Mouse (Mus musculus): ENCODE measurements around the gene Prkag2. TPM values are rescaled to one million over a fixed set of nuclear protein-coding genes. Genes with fewer than 3 reads are reported as not detected.

The Prkag2 gene
- polyA plus RNA-seq, 1 experiment from 2014 or later: 65.2 TPM

- Histone ChIP-seq H3K4me1 (no peaks in the 10 kb centered on the region), H3K36me3 (no peaks in the 10 kb centered on the region), H3K4me2 (replicated peaks) (no peak overlapping the region), H3K27ac (no peak overlapping the region), H3K27me3 (replicated peaks) (no peaks in the 10 kb centered on the region), H3K9ac (no peak overlapping the region), H3K9me3 (no peaks in the 10 kb centered on the region), H3K4me3 (no peak overlapping the region)
- ATAC-seq (ENCODE audit: low FRiP score, low read depth): no peak
- WGBS: 68% methylated on average over 5 of the region's 5 CpGs
Observed at GRCm38 (mm10) chr5:24915119-24915518, 185.3 kb downstream of the Prkag2 start.

GRCm38 (mm10) chr5:24913656-24914055 lies 186.8 kb downstream of the Prkag2 start:
- H3K9ac ChIP-seq: no peak overlapping the region
- no peaks in the 10 kb centered on the region for H3K4me1 ChIP-seq
- H3K4me3 ChIP-seq: no peak overlapping the region
- ATAC-seq (ENCODE audit: low FRiP score, low read depth): no peak
- no peaks in the 10 kb centered on the region for H3K9me3 ChIP-seq
- no peak overlapping the region for H3K4me2 ChIP-seq (replicated peaks)
- H3K27ac ChIP-seq: no peak overlapping the region
- 81% methylated on average over 6 of the region's 6 CpGs for WGBS
- no peaks in the 10 kb centered on the region for H3K36me3 ChIP-seq
- no peaks in the 10 kb centered on the region for H3K27me3 ChIP-seq (replicated peaks)

- H3K27me3 ChIP-seq (replicated peaks): no peaks in the 10 kb centered on the region
- H3K36me3 ChIP-seq: 0 out of 2 replicates have a peak, but pooled peaks cover 7% of the 10 kb centered on the region
- peak; percentile 49 for ATAC-seq (ENCODE audit: low FRiP score, low read depth)
- peaks cover 16% of the 10 kb centered on the region for H3K4me1 ChIP-seq
- no peaks in the 10 kb centered on the region for H3K9me3 ChIP-seq
- peak overlapping the region; percentile 92 for H3K4me3 ChIP-seq
- peak overlapping the region; percentile 68 for H3K4me2 ChIP-seq (replicated peaks)
- H3K9ac ChIP-seq: peak overlapping the region; percentile 92
- whole genome bisulfite sequencing: 12% methylated on average over 15 of the region's 19 CpGs
- H3K27ac ChIP-seq: peak overlapping the region; percentile 86
Observed at GRCm38 (mm10) chr5:24908820-24909716, 191.4 kb downstream of the Prkag2 start.

- H3K4me3 ChIP-seq: peak overlapping the region; percentile 92
- H3K9ac ChIP-seq: peak overlapping the region; percentile 92
- under 1% methylated on average over 52 of the region's 87 CpGs for WGBS
- peaks cover 16% of the 10 kb centered on the region for H3K4me1 ChIP-seq
- H3K27ac ChIP-seq: peak overlapping the region; percentile 86
- no peaks in the 10 kb centered on the region for H3K27me3 ChIP-seq (replicated peaks)
- H3K36me3 ChIP-seq: 0 out of 2 replicates have a peak, but pooled peaks cover 7% of the 10 kb centered on the region
- H3K9me3 ChIP-seq: no peaks in the 10 kb centered on the region
- ATAC-seq (ENCODE audit: low FRiP score, low read depth): peak; percentile 96
- peak overlapping the region; percentile 68 for H3K4me2 ChIP-seq (replicated peaks)
Observed at GRCm38 (mm10) chr5:24908141-24908819, 192.2 kb downstream of the Prkag2 start.

GRCm38 (mm10) chr5:24907737-24908136 lies 192.7 kb downstream of the Prkag2 start:
- Histone ChIP-seq H3K27me3 (replicated peaks) (no peaks in the 10 kb centered on the region), H3K9ac (peak overlapping the region; percentile 92), H3K27ac (peak overlapping the region; percentile 86), H3K4me1 (peaks cover 16% of the 10 kb centered on the region), H3K4me3 (peak overlapping the region; percentile 92), H3K4me2 (replicated peaks) (peak overlapping the region; percentile 68), H3K36me3 (0 out of 2 replicates have a peak, but pooled peaks cover 7% of the 10 kb centered on the region), H3K9me3 (no peaks in the 10 kb centered on the region)
- WGBS: under 1% methylated on average over 26 of the region's 26 CpGs
- ATAC-seq (ENCODE audit: low FRiP score, low read depth): peak; percentile 65

- Histone ChIP-seq H3K4me3 (peak overlapping the region; percentile 92), H3K4me1 (peaks cover 16% of the 10 kb centered on the region), H3K9ac (peak overlapping the region; percentile 92), H3K27ac (no peak overlapping the region), H3K27me3 (replicated peaks) (no peaks in the 10 kb centered on the region), H3K36me3 (0 out of 2 replicates have a peak, but pooled peaks cover 7% of the 10 kb centered on the region), H3K9me3 (no peaks in the 10 kb centered on the region), H3K4me2 (replicated peaks) (peak overlapping the region; percentile 68)
- ATAC-seq (ENCODE audit: low FRiP score, low read depth): no peak
- 63% methylated on average over 9 of the region's 9 CpGs for WGBS
Observed at GRCm38 (mm10) chr5:24906844-24907243, 193.6 kb downstream of the Prkag2 start.

- no peak overlapping the region for H3K4me2 ChIP-seq (replicated peaks)
- H3K9ac ChIP-seq: no peak overlapping the region
- H3K9me3 ChIP-seq: no peaks in the 10 kb centered on the region
- no peak overlapping the region for H3K27ac ChIP-seq
- peaks cover 13% of the 10 kb centered on the region; the same call in 1 of the 2 replicates for H3K36me3 ChIP-seq
- peaks cover 16% of the 10 kb centered on the region for H3K4me1 ChIP-seq
- no peak overlapping the region for H3K4me3 ChIP-seq
- H3K27me3 ChIP-seq (replicated peaks): no peaks in the 10 kb centered on the region
- WGBS: 86% methylated on average over 9 of the region's 9 CpGs
- no peak for ATAC-seq (ENCODE audit: low FRiP score, low read depth)
Observed at GRCm38 (mm10) chr5:24904941-24905340, 195.5 kb downstream of the Prkag2 start.

- Histone ChIP-seq H3K4me1 (peaks cover 16% of the 10 kb centered on the region), H3K4me3 (no peak overlapping the region), H3K9me3 (no peaks in the 10 kb centered on the region), H3K4me2 (replicated peaks) (no peak overlapping the region), H3K27ac (no peak overlapping the region), H3K36me3 (peaks cover 13% of the 10 kb centered on the region; the same call in 1 of the 2 replicates), H3K27me3 (replicated peaks) (no peaks in the 10 kb centered on the region), H3K9ac (no peak overlapping the region)
- 89% methylated on average over 8 of the region's 8 CpGs for WGBS
- ATAC-seq (ENCODE audit: low FRiP score, low read depth): no peak
Observed at GRCm38 (mm10) chr5:24904423-24904822, 196.0 kb downstream of the Prkag2 start.

- H3K9ac ChIP-seq: no peak overlapping the region
- no peak for ATAC-seq (ENCODE audit: low FRiP score, low read depth)
Observed at GRCm38 (mm10) chr5:24904001-24904400, 196.4 kb downstream of the Prkag2 start.

GRCm38 (mm10) chr5:24902835-24903234 lies 197.6 kb downstream of the Prkag2 start:
- peaks cover 13% of the 10 kb centered on the region; the same call in 1 of the 2 replicates for H3K36me3 ChIP-seq
- no peak overlapping the region for H3K27ac ChIP-seq
- no peaks in the 10 kb centered on the region for H3K27me3 ChIP-seq (replicated peaks)
- no peak overlapping the region for H3K9ac ChIP-seq
- no peaks in the 10 kb centered on the region for H3K9me3 ChIP-seq
- H3K4me3 ChIP-seq: no peak overlapping the region
- WGBS: 28% methylated on average over 4 of the region's 4 CpGs
- H3K4me1 ChIP-seq: peaks cover 16% of the 10 kb centered on the region
- ATAC-seq (ENCODE audit: low FRiP score, low read depth): no peak
- no peak overlapping the region for H3K4me2 ChIP-seq (replicated peaks)

More at GRCm38 (mm10) chr5:24904001-24904400, 196.4 kb downstream of the Prkag2 start:
- Histone ChIP-seq H3K4me3 (no peak overlapping the region), H3K27ac (no peak overlapping the region), H3K9me3 (no peaks in the 10 kb centered on the region), H3K36me3 (peaks cover 13% of the 10 kb centered on the region; the same call in 1 of the 2 replicates), H3K27me3 (replicated peaks) (no peaks in the 10 kb centered on the region), H3K4me1 (peaks cover 16% of the 10 kb centered on the region), H3K4me2 (replicated peaks) (no peak overlapping the region)
- WGBS: 92% methylated on average over 4 of the region's 4 CpGs

GRCm38 (mm10) chr5:24895606-24896005 lies 204.8 kb downstream of the Prkag2 start:
- no peak overlapping the region for H3K4me3 ChIP-seq

GRCm38 (mm10) chr5:24894814-24895213 lies 205.6 kb downstream of the Prkag2 start:
- no peak overlapping the region for H3K27ac ChIP-seq
- H3K4me1 ChIP-seq: no peaks in the 10 kb centered on the region
- no peaks in the 10 kb centered on the region for H3K27me3 ChIP-seq (replicated peaks)
- no peak overlapping the region for H3K9ac ChIP-seq
- 58% methylated on average over 1 of the region's 1 CpGs for whole genome bisulfite sequencing
- no peaks in the 10 kb centered on the region for H3K9me3 ChIP-seq
- no peak for ATAC-seq (ENCODE audit: low FRiP score, low read depth)
- H3K4me3 ChIP-seq: no peak overlapping the region
- no peaks in the 10 kb centered on the region for H3K36me3 ChIP-seq
- no peak overlapping the region for H3K4me2 ChIP-seq (replicated peaks)

More at GRCm38 (mm10) chr5:24895606-24896005, 204.8 kb downstream of the Prkag2 start:
- no peaks in the 10 kb centered on the region for H3K36me3 ChIP-seq
- H3K9me3 ChIP-seq: no peaks in the 10 kb centered on the region
- no peak overlapping the region for H3K4me2 ChIP-seq (replicated peaks)
- no peaks in the 10 kb centered on the region for H3K27me3 ChIP-seq (replicated peaks)
- ATAC-seq (ENCODE audit: low FRiP score, low read depth): no peak
- H3K27ac ChIP-seq: no peak overlapping the region
- H3K9ac ChIP-seq: no peak overlapping the region
- no peaks in the 10 kb centered on the region for H3K4me1 ChIP-seq
- WGBS: 93% methylated on average over 4 of the region's 4 CpGs

All from neural tube, embryonic 12.5 days (tissue).